Mouse (Mus musculus) heart, embryonic 13.5 days (tissue): ENCODE results near the gene Plekha1. TPM values are rescaled to one million over a fixed set of nuclear protein-coding genes. Genes with fewer than 3 reads are reported as not detected.
A peak's percentile ranks its signal among the peaks of the same experiment; 100 is the strongest.

Experiments
- ATAC-seq: fragments of 200-750 bp; cut with Nextera tagmentation; 2 replicates; pipeline ENCODE4 v1.8.0; 2017; ENCODE audit warnings: moderate TSS enrichment; ENCODE audit not compliant: insufficient number of reproducible peaks, low FRiP score, low TSS enrichment; ENCODE audit errors: extremely low read depth
- H3K27ac ChIP-seq: fragments of 300-500 bp; sonication (generic); replicated peaks from 2 replicates; pipeline ENCODE4 v1.5.1; 2015; ENCODE audit warnings: moderate library complexity, mild to moderate bottlenecking, inconsistent platforms
- H3K27me3 ChIP-seq: fragments of 300-500 bp; sonication (generic); replicated peaks from 2 replicates; pipeline ENCODE4 v1.6.1; 2015; ENCODE audit warnings: mild to moderate bottlenecking, inconsistent platforms
- H3K36me3 ChIP-seq: fragments of 300-500 bp; sonication (generic); 2 replicates; pipeline ENCODE4 v1.6.1; 2015; ENCODE audit warnings: mild to moderate bottlenecking, inconsistent platforms
- H3K4me1 ChIP-seq: fragments of 300-500 bp; sonication (generic); 2 replicates; pipeline ENCODE4 v1.6.1; 2015; ENCODE audit warnings: inconsistent platforms
- H3K4me2 ChIP-seq: fragments of 300-500 bp; sonication (generic); 2 replicates; pipeline ENCODE4 v1.6.1; 2015; ENCODE audit warnings: inconsistent platforms, mild to moderate bottlenecking, moderate library complexity
- H3K4me3 ChIP-seq: fragments of 300-500 bp; sonication (generic); 2 replicates; pipeline ENCODE4 v1.5.1; 2015; ENCODE audit warnings: moderate library complexity, mild to moderate bottlenecking, inconsistent platforms
- H3K9ac ChIP-seq: fragments of 300-500 bp; sonication (generic); 2 replicates; pipeline ENCODE4 v1.6.1; 2015; ENCODE audit warnings: inconsistent platforms, mild to moderate bottlenecking, moderate library complexity
- H3K9me3 ChIP-seq: fragments of 300-500 bp; sonication (generic); 2 replicates; pipeline ENCODE4 v1.6.1; 2016; ENCODE audit warnings: inconsistent platforms
- WGBS: fragments of 180-500 bp; shearing (Covaris S2); methylation state at CpG from one replicate; pipeline ENCODE4 v1.1.7; 2015; ENCODE audit warnings: mixed read lengths; 5-methylcytosine and 5-hydroxymethylcytosine counted together
- polyA plus RNA-seq: library from polyadenylated mRNA; unstranded; fragments of >200 nt; fragmentation: Nextera tagmentation; extraction: Ambion mirVana; gene quantifications from 2 replicates; pipeline ENCODE4 v1.2.1, GENCODE M21; 2015

Plekha1 gene
- polyA plus RNA-seq, 1 experiment from 2014 or later = 41.7 TPM

DNA sequence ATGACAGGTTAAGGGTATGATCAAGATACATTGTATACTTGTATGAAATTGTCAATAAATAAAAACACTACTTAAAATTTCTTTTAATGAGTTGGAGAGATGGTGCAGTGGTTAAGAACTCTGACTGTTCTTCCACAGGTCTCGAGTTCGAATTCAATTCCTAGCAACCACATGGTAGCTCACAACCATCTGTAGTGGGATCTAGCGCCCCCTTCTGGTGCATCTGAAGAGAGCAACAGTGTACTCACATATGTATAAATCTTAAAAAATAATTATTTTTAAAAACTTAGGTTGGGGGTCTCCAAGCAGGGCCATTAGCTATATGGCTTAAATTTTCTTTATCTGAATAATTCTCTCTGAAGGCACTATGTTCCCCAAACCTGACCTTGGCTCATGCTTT is 64.8 kb downstream of the Plekha1 start:
- Histone ChIP-seq H3K27ac (no peak overlapping the region), H3K4me2 (no peak overlapping the region), H3K4me1 (peaks cover 8% of the 10 kb centered on the region), H3K27me3 (peaks cover 32% of the 10 kb centered on the region), H3K9ac (no peak overlapping the region), H3K9me3 (no peaks in the 10 kb centered on the region), H3K36me3 (no peaks in the 10 kb centered on the region), H3K4me3 (no peak overlapping the region)
- ATAC-seq = no peak
- WGBS = 63% methylated on average over 3 of the region's 3 CpGs

DNA sequence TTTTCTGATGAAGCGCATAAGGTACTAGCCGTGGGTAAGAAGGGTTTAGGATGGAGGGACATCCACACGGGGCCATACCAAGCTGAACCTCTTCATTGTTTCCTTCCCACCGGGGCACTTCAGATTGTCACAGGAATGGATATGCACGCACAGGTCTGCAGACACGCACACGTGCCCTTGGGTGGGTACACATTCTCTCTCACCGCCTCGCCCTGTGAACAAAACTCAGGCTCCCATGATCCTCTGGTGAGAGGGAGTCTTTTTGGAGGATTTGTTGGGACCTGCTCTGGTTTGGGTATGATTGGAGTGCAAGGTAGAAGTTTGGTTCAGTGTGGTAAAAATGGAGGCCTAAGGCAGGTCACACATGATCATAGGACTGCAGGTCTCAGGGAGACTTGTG is 67.4 kb downstream of the Plekha1 start:
- H3K9me3 ChIP-seq = no peaks in the 10 kb centered on the region
- no peak overlapping the region for H3K4me2 ChIP-seq
- peaks cover 25% of the 10 kb centered on the region for H3K4me1 ChIP-seq

DNA sequence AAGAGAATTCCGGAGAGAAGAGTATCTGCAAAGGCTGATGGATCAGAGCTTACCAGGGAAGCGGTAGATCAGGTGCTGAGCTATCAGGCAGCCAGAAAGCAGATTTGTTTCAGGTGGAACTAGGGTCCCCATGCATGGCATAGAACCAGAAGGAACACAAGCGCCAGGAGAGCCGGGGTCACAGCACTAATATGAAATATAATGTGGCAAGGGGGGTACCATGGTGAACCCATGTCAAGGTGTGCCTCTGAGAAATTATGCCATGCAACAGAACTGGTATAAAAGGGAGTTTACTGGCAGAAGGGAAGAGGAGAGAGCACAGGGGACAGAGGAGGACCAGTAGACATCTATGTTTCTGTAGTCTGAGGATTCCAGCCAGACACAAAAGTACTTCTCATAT is 69.1 kb downstream of the Plekha1 start:
- peak overlapping the region; percentile 96; the same call in 1 of the 2 replicates for H3K4me2 ChIP-seq
- no peaks in the 10 kb centered on the region for H3K36me3 ChIP-seq
- peaks cover 71% of the 10 kb centered on the region for H3K27me3 ChIP-seq
- no peak for ATAC-seq
- H3K4me3 ChIP-seq = peak overlapping the region; percentile 73; the same call in 1 of the 2 replicates
- H3K9me3 ChIP-seq = no peaks in the 10 kb centered on the region
- no peak overlapping the region for H3K27ac ChIP-seq
- no peak overlapping the region for H3K9ac ChIP-seq
- 78% methylated on average over 4 of the region's 4 CpGs for WGBS
- peaks cover 40% of the 10 kb centered on the region for H3K4me1 ChIP-seq

More for the DNA sequence above, 67.4 kb downstream of the Plekha1 start:
- WGBS = 79% methylated on average over 9 of the region's 9 CpGs
- Histone ChIP-seq H3K27ac (no peak overlapping the region), H3K36me3 (no peaks in the 10 kb centered on the region), H3K27me3 (peaks cover 53% of the 10 kb centered on the region), H3K4me3 (no peak overlapping the region), H3K9ac (no peak overlapping the region)
- ATAC-seq = no peak

DNA sequence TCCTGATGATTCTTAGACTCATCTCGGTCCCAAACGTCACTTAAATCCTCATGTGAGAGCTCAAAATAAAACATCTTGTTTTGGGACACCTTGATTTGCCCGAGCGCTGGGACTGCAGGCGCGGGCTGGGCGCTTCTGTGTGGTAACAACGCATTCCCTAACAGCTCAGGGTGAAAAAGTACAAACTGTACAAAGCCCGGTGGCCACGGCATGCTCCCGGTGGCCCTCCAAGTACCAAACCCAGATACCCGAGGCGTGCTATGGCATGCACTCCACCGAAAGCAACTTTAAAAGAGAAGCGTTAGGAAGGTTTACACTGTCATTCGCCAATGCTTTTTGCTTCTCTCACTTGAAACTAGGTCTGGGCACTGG is 69.9 kb downstream of the Plekha1 start:
- Histone ChIP-seq H3K4me3 (peak overlapping the region; percentile 73), H3K4me2 (peak overlapping the region; percentile 96), H3K27ac (no peak overlapping the region), H3K9me3 (no peaks in the 10 kb centered on the region), H3K36me3 (no peaks in the 10 kb centered on the region), H3K4me1 (peaks cover 47% of the 10 kb centered on the region), H3K27me3 (peaks cover 73% of the 10 kb centered on the region), H3K9ac (peak overlapping the region; percentile 85)
- no peak for ATAC-seq
- 7% methylated on average over 16 of the region's 16 CpGs for WGBS

DNA sequence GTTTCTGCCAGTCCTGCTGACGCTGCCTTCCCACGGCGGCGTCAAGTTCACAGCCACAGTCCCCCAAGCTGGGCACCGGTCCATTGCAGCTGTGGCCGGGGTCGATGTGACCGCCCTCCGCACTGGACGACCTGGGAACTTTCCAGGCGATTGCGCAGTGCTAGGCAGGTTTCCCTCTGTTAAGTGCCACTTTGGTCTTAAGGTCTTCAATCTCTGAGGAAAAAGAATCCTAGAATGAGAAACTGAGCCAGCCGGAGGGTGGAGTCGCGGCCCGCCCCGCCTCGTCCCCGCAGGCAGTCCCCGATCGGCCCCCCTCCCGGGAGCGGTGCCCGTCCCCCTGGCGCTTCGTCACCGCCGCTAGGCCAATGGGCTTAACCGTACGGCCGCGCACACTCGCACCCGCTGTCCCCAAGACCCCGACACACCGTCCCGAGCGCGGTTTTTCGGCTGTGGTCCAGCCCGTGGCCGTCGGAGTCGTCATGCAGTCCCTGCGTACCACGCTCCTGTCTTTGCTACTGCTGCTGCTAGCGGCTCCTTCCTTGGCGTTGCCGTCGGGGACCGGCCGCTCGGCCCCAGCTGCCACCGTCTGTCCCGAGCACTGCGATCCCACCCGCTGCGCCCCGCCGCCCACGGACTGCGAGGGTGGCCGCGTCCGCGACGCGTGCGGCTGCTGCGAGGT is 70.4 kb downstream of the Plekha1 start, which contains the start of gene Htra1:
Gene Htra1 (plus strand): TSS at position 319 of the 679 bp plus-strand sequence.
- under 1% methylated on average over 70 of the region's 70 CpGs for WGBS
- peaks cover 73% of the 10 kb centered on the region for H3K27me3 ChIP-seq
- peak within 1 kb of the TSS; percentile 85 for H3K9ac ChIP-seq
- ATAC-seq = peak; percentile 61; the same call in 1 of the 2 replicates
- H3K4me2 ChIP-seq = peak within 1 kb of the TSS; percentile 96
- no peaks in the 10 kb centered on the region for H3K9me3 ChIP-seq
- peaks cover 52% of the 10 kb centered on the region for H3K4me1 ChIP-seq
- H3K4me3 ChIP-seq = peak within 1 kb of the TSS; percentile 73
- H3K27ac ChIP-seq = peak within 1 kb of the TSS; percentile 48
- H3K36me3 ChIP-seq = no peaks in the 10 kb centered on the region

DNA sequence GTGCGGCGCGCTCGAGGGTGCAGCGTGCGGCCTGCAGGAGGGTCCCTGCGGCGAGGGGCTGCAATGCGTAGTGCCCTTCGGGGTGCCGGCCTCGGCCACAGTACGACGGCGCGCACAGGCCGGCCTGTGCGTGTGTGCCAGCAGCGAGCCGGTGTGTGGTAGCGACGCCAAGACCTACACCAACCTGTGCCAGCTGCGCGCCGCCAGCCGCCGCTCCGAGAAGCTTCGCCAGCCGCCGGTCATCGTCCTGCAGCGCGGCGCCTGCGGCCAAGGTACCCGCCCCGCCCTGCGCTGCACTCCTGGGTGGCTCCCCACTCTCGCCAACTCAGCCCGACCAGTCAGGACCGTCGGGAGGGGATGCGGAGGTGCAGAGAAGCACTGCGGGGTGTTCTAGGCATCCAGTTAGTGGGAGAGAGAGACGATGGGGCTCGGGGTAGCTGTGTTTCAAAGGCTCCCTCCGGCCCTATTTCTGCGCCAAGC is 71.0 kb downstream of the Plekha1 start:
- under 1% methylated on average over 49 of the region's 49 CpGs for whole genome bisulfite sequencing
- H3K27me3 ChIP-seq = peaks cover 73% of the 10 kb centered on the region

DNA sequence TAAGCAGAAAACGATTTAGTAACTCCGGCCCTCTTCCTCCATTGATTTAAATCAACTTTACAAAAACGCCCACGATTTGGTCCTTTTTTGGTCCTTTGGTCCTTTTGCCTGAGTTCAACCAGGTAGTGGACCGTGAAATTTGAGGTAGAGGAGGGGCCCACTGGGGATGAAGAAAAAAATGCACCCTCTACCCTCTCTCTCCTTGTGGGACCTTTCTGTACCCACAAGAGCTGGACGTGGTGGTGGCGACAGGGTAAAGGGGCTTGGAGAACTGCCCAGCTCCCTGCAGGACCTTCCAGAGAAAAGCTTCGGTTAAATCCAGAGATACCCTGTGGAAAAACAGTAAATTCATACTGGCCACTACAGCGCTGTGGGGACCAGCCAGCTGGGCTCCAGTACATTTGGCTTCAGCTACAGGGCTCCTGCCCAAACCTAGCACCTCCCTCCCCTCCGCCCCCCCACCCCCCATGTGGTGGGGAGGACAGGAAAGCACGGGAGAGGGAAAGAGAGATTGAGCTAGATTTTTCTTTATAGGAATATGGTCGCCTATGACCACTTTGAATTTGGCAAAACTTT is 71.8 kb downstream of the Plekha1 start:
- H3K9me3 ChIP-seq = no peaks in the 10 kb centered on the region
- H3K27ac ChIP-seq = no peak overlapping the region
- no peak for ATAC-seq
- peak overlapping the region; percentile 96 for H3K4me2 ChIP-seq
- peak overlapping the region; percentile 73 for H3K4me3 ChIP-seq
- H3K36me3 ChIP-seq = no peaks in the 10 kb centered on the region
- H3K4me1 ChIP-seq = peaks cover 54% of the 10 kb centered on the region
- peak overlapping the region; percentile 85 for H3K9ac ChIP-seq
- WGBS = 19% methylated on average over 12 of the region's 12 CpGs
- peaks cover 71% of the 10 kb centered on the region for H3K27me3 ChIP-seq

More for the DNA sequence above, 71.0 kb downstream of the Plekha1 start:
- peak overlapping the region; percentile 85 for H3K9ac ChIP-seq
- H3K4me2 ChIP-seq = peak overlapping the region; percentile 96
- H3K4me1 ChIP-seq = peaks cover 54% of the 10 kb centered on the region
- H3K27ac ChIP-seq = peak overlapping the region; percentile 48
- no peak for ATAC-seq
- peak overlapping the region; percentile 73 for H3K4me3 ChIP-seq
- no peaks in the 10 kb centered on the region for H3K9me3 ChIP-seq
- no peaks in the 10 kb centered on the region for H3K36me3 ChIP-seq

DNA sequence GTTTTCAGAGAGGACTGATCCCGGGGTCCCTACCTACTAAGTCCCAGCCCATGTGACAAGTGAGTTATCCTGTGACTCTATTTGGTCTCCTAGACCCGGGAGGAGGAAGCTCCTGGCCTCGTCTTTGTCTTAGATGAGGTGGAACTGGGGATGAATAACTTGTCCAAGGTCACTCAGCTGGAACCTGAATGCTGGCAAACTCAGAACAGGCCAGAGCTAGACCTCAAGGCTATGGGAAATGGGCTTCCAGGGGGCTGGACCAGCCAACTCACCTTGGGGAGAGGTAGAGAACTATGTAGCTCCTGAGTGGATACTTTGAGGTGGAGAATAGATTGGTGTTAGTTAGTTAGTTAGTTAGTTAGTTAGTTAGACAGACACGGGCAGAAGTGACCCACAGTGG is 72.4 kb downstream of the Plekha1 start:
- Histone ChIP-seq H3K27ac (no peak overlapping the region), H3K36me3 (no peaks in the 10 kb centered on the region), H3K4me1 (peaks cover 54% of the 10 kb centered on the region), H3K27me3 (peaks cover 65% of the 10 kb centered on the region), H3K9me3 (no peaks in the 10 kb centered on the region), H3K4me3 (no peak overlapping the region), H3K4me2 (peak overlapping the region; percentile 96), H3K9ac (no peak overlapping the region)
- no peak for ATAC-seq
- WGBS = 47% methylated on average over 4 of the region's 4 CpGs

DNA sequence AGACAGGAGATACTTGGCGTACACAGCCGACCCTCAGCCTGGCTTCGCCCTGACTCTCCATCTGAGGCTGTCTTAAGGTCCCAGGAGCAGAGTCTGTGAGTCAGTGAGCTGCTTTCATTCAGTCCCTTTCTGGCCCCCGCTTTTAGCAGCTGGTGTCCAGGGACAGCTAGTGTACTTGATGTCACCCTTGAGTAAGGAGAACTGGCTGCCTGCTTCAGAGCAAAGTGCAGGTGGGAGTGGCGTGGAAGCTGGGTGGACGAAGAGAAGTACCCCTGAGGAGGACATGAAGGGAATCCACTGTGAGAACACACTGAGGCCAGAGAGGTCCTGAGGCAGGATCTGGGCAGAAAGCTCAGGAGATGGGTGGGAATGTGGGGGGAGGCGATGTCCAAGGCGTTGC is 73.3 kb downstream of the Plekha1 start:
- no peak overlapping the region for H3K4me3 ChIP-seq
- H3K36me3 ChIP-seq = no peaks in the 10 kb centered on the region
- peaks cover 54% of the 10 kb centered on the region for H3K4me1 ChIP-seq
- no peak for ATAC-seq
- H3K9ac ChIP-seq = 0 out of 2 replicates have a peak overlapping the region, but pooled peaks have one; percentile 30
- H3K27ac ChIP-seq = no peak overlapping the region
- H3K9me3 ChIP-seq = no peaks in the 10 kb centered on the region
- peaks cover 56% of the 10 kb centered on the region for H3K27me3 ChIP-seq
- WGBS = 82% methylated on average over 8 of the region's 8 CpGs
- H3K4me2 ChIP-seq = peak overlapping the region; percentile 96

DNA sequence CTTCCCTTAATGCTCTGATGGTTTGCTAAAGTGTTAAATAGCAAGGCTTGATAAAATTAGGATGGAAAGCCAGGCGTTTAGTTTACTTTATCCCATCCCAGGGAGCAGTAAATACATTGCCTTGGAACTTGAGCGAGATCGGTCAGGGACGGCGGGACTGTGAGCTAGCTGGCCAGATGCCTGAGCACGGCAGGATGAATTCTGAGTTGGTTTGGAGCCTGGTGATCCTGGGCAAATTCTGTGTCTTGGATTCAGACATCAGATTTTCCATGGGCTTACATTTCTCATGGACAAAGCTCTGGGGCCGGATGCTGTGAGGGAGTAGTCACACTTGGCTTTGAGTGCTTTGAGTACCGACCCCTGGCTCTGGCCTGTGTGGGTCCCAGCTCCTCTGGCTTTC is 75.2 kb downstream of the Plekha1 start:
- 71% methylated on average over 8 of the region's 8 CpGs for WGBS
- no peaks in the 10 kb centered on the region for H3K36me3 ChIP-seq
- H3K4me1 ChIP-seq = peaks cover 45% of the 10 kb centered on the region
- no peak for ATAC-seq
- H3K27me3 ChIP-seq = peaks cover 37% of the 10 kb centered on the region
- no peak overlapping the region for H3K4me3 ChIP-seq
- 0 out of 2 replicates have a peak overlapping the region, but pooled peaks have one; percentile 1 for H3K27ac ChIP-seq
- H3K4me2 ChIP-seq = no peak overlapping the region
- H3K9me3 ChIP-seq = no peaks in the 10 kb centered on the region
- 0 out of 2 replicates have a peak overlapping the region, but pooled peaks have one; percentile 19 for H3K9ac ChIP-seq

DNA sequence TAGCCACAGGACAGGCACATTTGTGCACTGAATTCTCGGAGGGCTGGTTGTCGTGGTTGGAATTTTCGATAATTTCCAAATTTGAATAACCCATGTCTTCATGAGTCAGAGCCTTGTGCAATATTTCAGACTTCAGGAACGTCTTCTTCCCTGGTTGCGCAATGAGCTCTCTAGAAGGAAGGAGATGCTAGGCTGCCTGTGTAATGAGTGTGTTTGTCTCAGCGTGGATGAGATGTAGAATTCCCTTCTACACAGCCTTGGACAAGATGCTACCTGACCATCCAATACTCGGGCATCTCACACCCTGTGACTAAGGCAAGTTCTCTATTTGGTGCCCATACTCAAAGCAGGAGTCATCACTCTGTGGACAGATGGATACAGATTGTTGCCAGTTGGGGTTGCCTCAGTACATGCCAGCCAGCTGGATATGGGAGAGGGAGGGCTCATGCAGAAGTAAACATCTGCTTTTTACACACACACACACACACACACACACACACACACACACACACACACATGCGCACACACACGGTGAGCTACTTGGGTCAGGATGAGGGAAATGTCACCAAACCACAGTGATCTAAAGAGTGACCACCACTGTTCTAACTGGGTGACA is 77.8 kb downstream of the Plekha1 start:
- H3K27ac ChIP-seq = no peak overlapping the region
- WGBS = 86% methylated on average over 9 of the region's 9 CpGs
- peaks cover 48% of the 10 kb centered on the region for H3K4me1 ChIP-seq
- H3K9me3 ChIP-seq = no peaks in the 10 kb centered on the region
- no peaks in the 10 kb centered on the region for H3K36me3 ChIP-seq
- H3K4me3 ChIP-seq = no peak overlapping the region
- peaks cover 15% of the 10 kb centered on the region for H3K27me3 ChIP-seq
- no peak overlapping the region for H3K4me2 ChIP-seq
- H3K9ac ChIP-seq = no peak overlapping the region
- no peak for ATAC-seq
